Mouse (Mus musculus) MEL (cell line): ENCODE data around the gene Nsun2. TPM values are rescaled to one million over a fixed set of nuclear protein-coding genes. Genes with fewer than 3 reads are reported as not detected.

ENCODE experiments used
- DNase-seq: peaks from one replicate; pipeline ENCODE4 v3.0.0; 2011; ENCODE audit warnings: low read depth, low spot score
- H3K27ac ChIP-seq: 2 replicates; pipeline ENCODE4 v1.5.1; 2012; ENCODE audit warnings: low read depth, mild to moderate bottlenecking, control low read depth, low read length, moderate library complexity; ENCODE audit not compliant: control insufficient read depth
- H3K27me3 ChIP-seq, 2 experiments: fragments of 150-350 bp in 1 of 2; sonication (generic) in 1 of 2; 2 replicates each; pipeline ENCODE4 v1.6.1; 2012; ENCODE audit warnings: low read length in 2 of 2, mild to moderate bottlenecking in 2 of 2, improper control_type of control experiment in 1 of 2, moderate library complexity in 1 of 2; ENCODE audit not compliant: insufficient read depth in 2 of 2, control insufficient read depth in 1 of 2
- H3K36me3 ChIP-seq, 2 experiments: 2 replicates each; pipeline ENCODE4 v1.6.1; 2012 to 2014; ENCODE audit warnings: low read length in 2 of 2, improper control_type of control experiment in 1 of 2, inconsistent platforms in 1 of 2, mild to moderate bottlenecking in 1 of 2; ENCODE audit not compliant: insufficient read depth in 2 of 2, control insufficient read depth in 1 of 2
- H3K4me1 ChIP-seq, 2 experiments: fragments of 150-350 bp in 1 of 2; sonication (generic) in 1 of 2; 2 replicates each; pipeline ENCODE4 v1.6.1; 2012; ENCODE audit warnings: low read length in 2 of 2, improper control_type of control experiment in 1 of 2, mild to moderate bottlenecking in 1 of 2; ENCODE audit not compliant: insufficient read depth in 2 of 2, control insufficient read depth in 1 of 2
- H3K4me3 ChIP-seq, 2 experiments: fragments of 150-350 bp in 1 of 2; sonication (generic) in 1 of 2; 2 replicates each; pipeline ENCODE4 v1.5.1; 2012; ENCODE audit warnings: low read depth in 2 of 2, low read length in 2 of 2, mild to moderate bottlenecking in 2 of 2, moderate library complexity in 2 of 2, control low read depth in 1 of 2, improper control_type of control experiment in 1 of 2; ENCODE audit not compliant: control insufficient read depth in 1 of 2, insufficient read depth in 1 of 2
- H3K79me2 ChIP-seq: 2 replicates; pipeline ENCODE4 v1.6.1; 2012; ENCODE audit warnings: mild to moderate bottlenecking, low read length, moderate library complexity; ENCODE audit not compliant: control insufficient read depth, poor library complexity, insufficient read depth
- H3K9ac ChIP-seq: 2 replicates; pipeline ENCODE4 v1.6.1; 2012; ENCODE audit warnings: low read depth, mild to moderate bottlenecking, control low read depth, low read length, moderate library complexity; ENCODE audit not compliant: control insufficient read depth, poor library complexity, severe bottlenecking
- H3K9me3 ChIP-seq: fragments of 150-350 bp; sonication (generic); replicated peaks from 2 replicates; pipeline ENCODE4 v1.6.1; 2012; ENCODE audit warnings: mild to moderate bottlenecking, low read length, improper control_type of control experiment, moderate library complexity; ENCODE audit not compliant: insufficient read depth
- CHD1 ChIP-seq: IDR thresholded peaks from 2 replicates; pipeline ENCODE4 v1.6.1; 2012; ENCODE audit warnings: low read depth, mild to moderate bottlenecking, inconsistent platforms, low read length, improper control_type of control experiment
- CHD2 ChIP-seq: IDR thresholded peaks from 2 replicates; pipeline ENCODE4 v1.6.1; 2011; ENCODE audit warnings: low read length, improper control_type of control experiment
- ELF1 ChIP-seq: IDR thresholded peaks from 2 replicates; pipeline ENCODE4 v1.6.1; 2014; ENCODE audit warnings: low read depth, mild to moderate bottlenecking, inconsistent platforms, low read length, improper control_type of control experiment, moderate library complexity
- EP300 ChIP-seq, 2 experiments: IDR thresholded peaks; 2 replicates each; pipeline ENCODE4 v1.6.1; 2011; ENCODE audit warnings: improper control_type of control experiment in 2 of 2, low read length in 2 of 2, low read depth in 1 of 2, mild to moderate bottlenecking in 1 of 2
- ETS1 ChIP-seq: IDR thresholded peaks from 2 replicates; pipeline ENCODE4 v1.6.1; 2012; ENCODE audit warnings: low read depth, mild to moderate bottlenecking, inconsistent platforms, low read length, improper control_type of control experiment, moderate library complexity
- GABPA ChIP-seq: IDR thresholded peaks from 2 replicates; pipeline ENCODE4 v1.6.1; 2012; ENCODE audit warnings: low read depth, mild to moderate bottlenecking, inconsistent platforms, low read length, improper control_type of control experiment, moderate library complexity
- GATA1 ChIP-seq: IDR thresholded peaks from 2 replicates; pipeline ENCODE4 v1.6.1; 2011; ENCODE audit warnings: low read depth, low read length, improper control_type of control experiment
- HCFC1 ChIP-seq: IDR thresholded peaks from 2 replicates; pipeline ENCODE4 v1.6.1; 2012; ENCODE audit warnings: low read depth, mild to moderate bottlenecking, inconsistent platforms, low read length, improper control_type of control experiment, moderate library complexity
- JUND ChIP-seq: IDR thresholded peaks from 2 replicates; pipeline ENCODE4 v1.6.1; 2011; ENCODE audit warnings: low read depth, mild to moderate bottlenecking, improper control_type of control experiment, low read length
- MAFK ChIP-seq: IDR thresholded peaks from 2 replicates; pipeline ENCODE4 v1.6.1; 2011; ENCODE audit warnings: low read depth, mild to moderate bottlenecking, low read length, improper control_type of control experiment, borderline replicate concordance
- MEF2A ChIP-seq: IDR thresholded peaks from 2 replicates; pipeline ENCODE4 v1.6.1; 2014; ENCODE audit warnings: low read depth, mild to moderate bottlenecking, inconsistent platforms, low read length, improper control_type of control experiment; ENCODE audit not compliant: poor library complexity, insufficient replicate concordance, severe bottlenecking; ENCODE audit errors: extremely low read depth
- MYB ChIP-seq: IDR thresholded peaks from 2 replicates; pipeline ENCODE4 v1.6.1; 2011; ENCODE audit warnings: mild to moderate bottlenecking, low read depth, low read length, improper control_type of control experiment
- MYC ChIP-seq: IDR thresholded peaks from 2 replicates; pipeline ENCODE4 v1.6.1; 2011; ENCODE audit warnings: low read depth, mild to moderate bottlenecking, low read length, improper control_type of control experiment, moderate library complexity
- NELFE ChIP-seq: IDR thresholded peaks from 2 replicates; pipeline ENCODE4 v1.6.1; 2011; ENCODE audit warnings: low read depth, low read length, improper control_type of control experiment
- NRF1 ChIP-seq: IDR thresholded peaks from 2 replicates; pipeline ENCODE4 v1.6.1; 2014; ENCODE audit warnings: low read depth, mild to moderate bottlenecking, inconsistent platforms, low read length, improper control_type of control experiment, moderate library complexity; ENCODE audit not compliant: poor library complexity, insufficient read depth, severe bottlenecking
- POLR2AphosphoS5 ChIP-seq: IDR thresholded peaks from 2 replicates; pipeline ENCODE4 v1.6.1; 2012; ENCODE audit warnings: low read depth, borderline replicate concordance, mild to moderate bottlenecking, inconsistent platforms, low read length, moderate library complexity, mixed read lengths
- SIN3A ChIP-seq: IDR thresholded peaks from 2 replicates; pipeline ENCODE4 v1.6.1; 2012; ENCODE audit warnings: low read length, improper control_type of control experiment, inconsistent platforms
- SMC3 ChIP-seq: IDR thresholded peaks from 2 replicates; pipeline ENCODE4 v1.6.1; 2011; ENCODE audit warnings: low read depth, low read length, improper control_type of control experiment
- USF1 ChIP-seq: IDR thresholded peaks from 2 replicates; pipeline ENCODE4 v1.6.1; 2014; ENCODE audit warnings: low read depth, mild to moderate bottlenecking, inconsistent platforms, low read length, improper control_type of control experiment, moderate library complexity
- ZC3H11A ChIP-seq: IDR thresholded peaks from 2 replicates; pipeline ENCODE4 v1.6.1; 2012; ENCODE audit warnings: low read depth, mild to moderate bottlenecking, inconsistent platforms, low read length, improper control_type of control experiment
- ZNF384 ChIP-seq: IDR thresholded peaks from 2 replicates; pipeline ENCODE4 v1.6.1; 2012; ENCODE audit warnings: low read depth, mild to moderate bottlenecking, inconsistent platforms, low read length, improper control_type of control experiment
- polyA plus RNA-seq, 2 experiments: library from polyadenylated mRNA; stranded (reverse) in 1 of 2; unstranded in 1 of 2; fragments of >175 nt in 1 of 2; fragments of >200 nt in 1 of 2; gene quantifications; 2 replicates each; pipeline versions ENCODE4 v1.2.1 to v1.2.4; 2012; ENCODE audit warnings: low replicate concordance in 2 of 2, low read depth in 1 of 2; ENCODE audit not compliant: insufficient read length in 2 of 2, insufficient read depth in 1 of 2, missing spikeins in 1 of 2
- total RNA-seq: library from RNA; depleted of rRNA; stranded (reverse); fragments of 300-350 nt; gene quantifications from 2 replicates; pipeline ENCODE4 v1.2.3, GENCODE M21; 2012

Nsun2 gene
- total and polyA plus RNA-seq, 3 experiments: 277 to 303 (median 302) TPM

GRCm38 (mm10) chr13:69591338-69591737 is 57.8 kb downstream of the Nsun2 start:
- H3K9ac ChIP-seq: no peak overlapping the region
- H3K27ac ChIP-seq: no peak overlapping the region
- no peak for DNase-seq
- no peak for TF ChIP-seq MAFK
- TF ChIP-seq MYB: no peak
- no peak for TF ChIP-seq CHD2
- TF ChIP-seq NRF1: no peak
- no peak for TF ChIP-seq SIN3A
- no peak for TF ChIP-seq CHD1
- no peak for TF ChIP-seq SMC3
- no peak for TF ChIP-seq ZC3H11A
- no peak for TF ChIP-seq GATA1
- no peak for TF ChIP-seq GABPA
- TF ChIP-seq MEF2A: no peak
- TF ChIP-seq JUND: no peak
- no peak for TF ChIP-seq ZNF384
- no peak for TF ChIP-seq USF1
- TF ChIP-seq EP300 (IDR thresholded peaks at IDR 0.05; ENCODE audit: low read depth in 1 of 2, low read length in 2 of 2): no peak
- TF ChIP-seq MYC: no peak
- no peak for TF ChIP-seq NELFE
- H3K9me3 ChIP-seq: no peaks in the 10 kb centered on the region
- no peaks in the 10 kb centered on the region for H3K27me3 ChIP-seq
- H3K4me3 ChIP-seq: no peak overlapping the region
- H3K36me3 ChIP-seq: no peaks in the 10 kb centered on the region
- H3K4me1 ChIP-seq: no peaks in the 10 kb centered on the region
- no peaks in the 10 kb centered on the region for H3K79me2 ChIP-seq

- no peaks in the 10 kb centered on the region for H3K79me2 ChIP-seq
- H3K9me3 ChIP-seq: no peaks in the 10 kb centered on the region
- no peak for TF ChIP-seq ETS1
- TF ChIP-seq NELFE: no peak
- TF ChIP-seq ELF1: no peak
- no peak for TF ChIP-seq HCFC1
- TF ChIP-seq CHD1: no peak
- TF ChIP-seq NRF1: no peak
- no peak for TF ChIP-seq MAFK
- no peak for TF ChIP-seq MYB
- no peak for TF ChIP-seq POLR2AphosphoS5
- TF ChIP-seq, all 39 proteins: peak for 0
- Histone ChIP-seq H3K9ac (no peak overlapping the region), H3K4me1 (no peaks in the 10 kb centered on the region), H3K27ac (no peak overlapping the region), H3K27me3 (no peaks in the 10 kb centered on the region), H3K36me3 (no peaks in the 10 kb centered on the region), H3K4me3 (no peak overlapping the region)
- DNase-seq: no peak
These were observed 58.7 kb downstream of the Nsun2 start for GRCm38 (mm10) chr13:69592226-69592625.
